Mouse (Mus musculus) left cerebral cortex, postnatal 25 days (tissue): ENCODE measurements at regions not wholly inside any gene's neighbourhood (a gene's known extent, or its start where the extent isn't known, plus 50 kb on each side); places are given as distances from the start of the nearest gene placed in this dataset.
"Not testable (repeated sequence)": the region's sequence is repeated elsewhere in the genome, so short reads cannot be mapped to it uniquely, and the experiment has no call there.

Source experiments
- DNase-seq, 2 experiments: peaks; one replicate each; pipeline ENCODE4 v3.0.0; 2022; ENCODE audit warnings: low spot score in 2 of 2, mixed read lengths in 1 of 2
- intact Hi-C: fragments of 180-260 bp; cut with DNase I; formaldehyde crosslinking; loops from one replicate; pipeline ENCODE4 v1.15.1; 2025

GRCm38 (mm10) chr12:65325347-65325746 lies 100.0 kb downstream of the Wdr20rt start:
- DNase-seq = no peak
- intact Hi-C loops = no loop called here

- no peak for DNase-seq
- intact Hi-C loops = no loop called here
Observed at GRCm38 (mm10) chr12:65328532-65328931, 103.2 kb downstream of the Wdr20rt start.

GRCm38 (mm10) chr12:65329678-65330077 lies 104.4 kb downstream of the Wdr20rt start:
- intact Hi-C loops = no loop called here
- peak in 1 of 2 experiments; percentile 30 for DNase-seq

GRCm38 (mm10) chr12:65340009-65340408 lies 114.7 kb downstream of the Wdr20rt start:
- DNase-seq = no peak
- intact Hi-C loops = no loop called here

- intact Hi-C loops = no loop called here
- no peak for DNase-seq
Observed at GRCm38 (mm10) chr12:65347251-65347650, 121.9 kb downstream of the Wdr20rt start.

GRCm38 (mm10) chr12:65349535-65349934 lies 124.2 kb downstream of the Wdr20rt start:
- DNase-seq = no peak
- intact Hi-C loops = no loop called here

- DNase-seq = no peak
- intact Hi-C loops = no loop called here
Observed at GRCm38 (mm10) chr12:65364179-65364578, 138.9 kb downstream of the Wdr20rt start.

- no peak for DNase-seq
- intact Hi-C loops = no loop called here
Observed at GRCm38 (mm10) chr12:65367334-65367733, 142.0 kb downstream of the Wdr20rt start.

GRCm38 (mm10) chr12:65367866-65368419 lies 142.6 kb downstream of the Wdr20rt start:
- intact Hi-C loops = no loop called here
- no peak for DNase-seq

GRCm38 (mm10) chr12:65371650-65372049 lies 146.3 kb downstream of the Wdr20rt start:
- no peak for DNase-seq
- intact Hi-C loops = no loop called here

GRCm38 (mm10) chr12:65379321-65379720 lies 154.0 kb downstream of the Wdr20rt start:
- no peak for DNase-seq

GRCm38 (mm10) chr12:65382118-65382791 lies 156.9 kb downstream of the Wdr20rt start:
- no peak for DNase-seq
- intact Hi-C loops = no loop called here

More at GRCm38 (mm10) chr12:65379321-65379720, 154.0 kb downstream of the Wdr20rt start:
- intact Hi-C loops = no loop called here

GRCm38 (mm10) chr12:65382796-65383195 lies 157.5 kb downstream of the Wdr20rt start:
- DNase-seq, intact Hi-C loops: not testable (repeated sequence)

GRCm38 (mm10) chr12:65386005-65386645 lies 160.8 kb downstream of the Wdr20rt start:
- DNase-seq = no peak

GRCm38 (mm10) chr12:65387042-65387441 lies 161.7 kb downstream of the Wdr20rt start:
- intact Hi-C loops = no loop called here

More at GRCm38 (mm10) chr12:65386005-65386645, 160.8 kb downstream of the Wdr20rt start:
- intact Hi-C loops = no loop called here

GRCm38 (mm10) chr12:65389512-65389911 lies 164.2 kb downstream of the Wdr20rt start:
- intact Hi-C loops = no loop called here
- no peak for DNase-seq

More at GRCm38 (mm10) chr12:65387042-65387441, 161.7 kb downstream of the Wdr20rt start:
- DNase-seq = no peak

GRCm38 (mm10) chr12:65390330-65390729 lies 165.0 kb downstream of the Wdr20rt start:
- peak; percentile 16 to 76 for DNase-seq
- intact Hi-C loops = loop anchor here (10.0 kb wide), 1 partner anchor 206 kb away; no protein-coding TSS in a partner anchor

GRCm38 (mm10) chr12:65401728-65402419 lies 176.6 kb downstream of the Wdr20rt start:
- intact Hi-C loops = loop anchor here (10.0 kb wide), 2 partner anchors 533 to 1823 kb away; partner anchors contain the start of gene Mdga2
- peak; percentile 63 to 72 for DNase-seq

- intact Hi-C loops = loop anchor here (10.0 kb wide), 2 partner anchors 532 to 1822 kb away; partner anchors contain the start of gene Mdga2
- no peak for DNase-seq
Observed at GRCm38 (mm10) chr12:65403124-65403523, 177.8 kb downstream of the Wdr20rt start.
